Mouse (Mus musculus) spleen, postnatal 4 days (tissue): ENCODE data around the gene Trp53i13.

Source experiments
- DNase-seq, 2 experiments: peaks; one replicate each; pipeline ENCODE4 v3.0.0; 2022; ENCODE audit warnings: low spot score in 2 of 2

Gene Trp53i13

GRCm38 (mm10) chr11:77492311-77492871 is 23.4 kb downstream of the Trp53i13 start:
- DNase-seq = no peak

- DNase-seq = peak; percentile 41 to 71
These were observed 24.1 kb downstream of the Trp53i13 start for GRCm38 (mm10) chr11:77491502-77492291.

DNA sequence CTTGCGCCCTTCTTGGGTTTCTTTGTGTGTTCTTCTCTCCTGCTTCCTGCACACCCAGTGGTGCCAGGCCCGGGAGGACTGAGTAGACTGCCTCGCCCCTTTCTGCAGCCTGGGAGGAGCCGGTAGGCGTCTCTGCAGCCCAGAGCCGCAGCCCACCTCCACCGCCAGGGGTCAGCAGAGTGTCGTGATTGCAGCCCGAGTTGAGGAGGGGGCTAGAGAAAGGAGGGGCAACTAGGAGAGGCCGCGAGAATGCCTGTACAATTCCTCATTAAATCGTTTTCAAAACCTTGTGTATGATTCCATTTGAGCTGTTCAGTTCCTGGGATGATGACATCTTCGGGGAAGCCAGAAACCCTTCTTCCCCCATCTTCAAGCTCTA is 24.7 kb downstream of the Trp53i13 start:
- DNase-seq = peak; percentile 85 to 95

GRCm38 (mm10) chr11:77490451-77490850 is 25.3 kb downstream of the Trp53i13 start:
- no peak for DNase-seq

- DNase-seq = peak; percentile 48 to 80
These were observed 26.1 kb downstream of the Trp53i13 start, which contains the start of gene Ankrd13b for GRCm38 (mm10) chr11:77489591-77490235. Ankrd13b (minus strand) TSS chr11:77489678.

- DNase-seq = peak in 1 of 2 experiments; percentile 64
These were observed 26.8 kb downstream of the Trp53i13 start for GRCm38 (mm10) chr11:77488771-77489581.

- DNase-seq = no peak
These were observed 29.0 kb downstream of the Trp53i13 start for GRCm38 (mm10) chr11:77486798-77487197.

GRCm38 (mm10) chr11:77485229-77485628 is 30.6 kb downstream of the Trp53i13 start:
- no peak for DNase-seq

DNA sequence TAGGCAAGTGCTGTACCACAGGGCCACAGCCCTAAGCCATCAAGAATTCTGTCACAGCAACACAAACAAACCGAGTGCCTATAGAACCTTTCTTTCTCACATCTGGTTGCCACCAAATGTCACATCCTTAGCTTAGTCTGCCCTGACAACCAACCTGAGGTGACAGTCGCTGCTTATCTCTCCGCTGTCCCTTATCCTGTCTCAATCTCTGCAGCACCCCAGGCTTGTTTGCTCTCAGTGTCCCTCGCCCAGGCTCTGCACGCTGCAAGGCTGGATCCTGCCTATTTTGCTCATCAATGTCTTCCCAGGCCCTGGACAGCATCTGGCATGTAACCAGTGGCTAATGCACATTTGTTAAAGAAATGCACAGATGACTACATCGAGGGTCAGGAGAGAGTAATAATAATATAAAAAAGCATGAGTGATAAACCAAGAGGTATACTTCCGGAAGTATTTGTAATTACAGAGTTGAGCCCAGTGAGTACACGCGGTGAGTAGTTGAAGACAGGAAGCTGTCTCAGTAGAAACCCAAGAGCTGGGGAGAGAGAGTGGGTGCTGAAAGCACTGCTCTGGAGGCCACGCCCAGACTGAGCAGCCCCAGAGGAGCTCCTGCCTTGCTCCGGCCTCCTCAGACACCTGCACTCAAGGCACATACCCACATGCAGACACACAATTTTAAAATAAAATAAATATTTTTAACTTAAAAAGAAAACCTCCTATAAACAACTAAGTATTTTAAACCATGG is 32.1 kb downstream of the Trp53i13 start:
- no peak for DNase-seq

GRCm38 (mm10) chr11:77483043-77483442 is 32.7 kb downstream of the Trp53i13 start:
- DNase-seq = no peak

- no peak for DNase-seq
These were observed 38.9 kb downstream of the Trp53i13 start for GRCm38 (mm10) chr11:77476895-77477294.

GRCm38 (mm10) chr11:77476216-77476615 is 39.6 kb downstream of the Trp53i13 start:
- no peak for DNase-seq

DNA sequence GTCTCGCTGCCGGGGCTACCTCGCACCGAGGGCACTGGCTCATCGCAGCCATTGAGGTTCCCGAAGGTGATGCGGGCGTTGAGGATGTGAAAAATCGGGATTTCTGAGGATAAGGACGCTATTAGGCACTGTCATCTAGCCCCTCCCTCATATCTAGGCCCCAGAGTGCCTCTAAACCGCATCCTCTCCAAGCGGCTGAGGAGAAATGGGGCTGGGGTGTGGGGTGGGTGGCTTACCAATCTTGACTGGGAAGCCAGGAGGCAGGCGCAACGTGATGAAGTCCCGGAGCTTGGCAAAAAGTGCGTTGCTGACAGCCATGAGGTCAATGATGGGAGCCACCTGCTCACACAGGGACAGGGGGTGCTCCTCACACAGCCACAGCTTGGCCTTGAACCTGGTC is 43.0 kb downstream of the Trp53i13 start:
- no peak for DNase-seq

GRCm38 (mm10) chr11:77471407-77471806 is 44.4 kb downstream of the Trp53i13 start:
- DNase-seq = no peak

- DNase-seq = no peak
These were observed 47.4 kb downstream of the Trp53i13 start for GRCm38 (mm10) chr11:77468397-77468796.

DNA sequence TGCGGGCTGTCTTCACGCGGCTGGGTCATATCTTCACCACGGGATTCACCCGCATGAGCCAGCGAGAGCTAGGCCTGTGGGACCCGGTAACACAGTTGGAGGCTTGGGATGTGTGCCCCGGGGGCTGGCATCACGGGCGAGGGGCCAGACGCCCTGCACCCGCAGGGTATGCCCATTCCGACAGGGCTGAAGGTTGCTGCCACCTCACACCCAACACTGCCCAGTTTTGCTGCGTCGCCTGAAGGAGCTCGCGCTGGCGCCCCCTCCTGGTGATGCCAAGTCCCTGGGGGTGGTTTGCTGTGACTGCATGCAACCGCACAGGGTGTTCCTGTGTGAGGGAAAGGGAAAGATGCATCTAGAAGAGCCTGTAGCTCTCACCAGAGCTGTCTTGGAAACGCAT is 48.0 kb downstream of the Trp53i13 start:
- DNase-seq = peak; percentile 76 to 93

GRCm38 (mm10) chr11:77467157-77467556 is 48.6 kb downstream of the Trp53i13 start:
- DNase-seq = peak; percentile 78 to 90

GRCm38 (mm10) chr11:77466544-77466943 is 49.2 kb downstream of the Trp53i13 start:
- no peak for DNase-seq

DNA sequence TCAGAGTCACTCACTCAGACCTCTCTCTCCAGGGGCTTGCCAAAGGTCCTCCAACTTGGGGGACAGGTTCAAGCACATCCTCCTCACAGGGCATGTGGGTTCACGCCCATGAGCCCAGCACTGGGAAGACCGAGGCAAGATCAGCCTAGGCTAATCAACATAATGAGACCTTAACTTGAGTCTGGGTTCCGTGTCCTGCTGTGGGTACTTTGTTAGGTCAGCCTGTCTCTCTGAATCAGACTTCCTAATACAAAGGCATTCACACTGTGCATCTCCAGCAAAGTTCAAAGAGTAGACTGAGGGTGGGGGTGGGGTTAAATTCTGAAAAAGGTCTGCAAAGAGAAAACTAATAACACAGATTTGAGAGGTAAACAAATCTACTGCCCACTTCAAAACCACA is 50.7 kb downstream of the Trp53i13 start:
- DNase-seq = no peak

DNA sequence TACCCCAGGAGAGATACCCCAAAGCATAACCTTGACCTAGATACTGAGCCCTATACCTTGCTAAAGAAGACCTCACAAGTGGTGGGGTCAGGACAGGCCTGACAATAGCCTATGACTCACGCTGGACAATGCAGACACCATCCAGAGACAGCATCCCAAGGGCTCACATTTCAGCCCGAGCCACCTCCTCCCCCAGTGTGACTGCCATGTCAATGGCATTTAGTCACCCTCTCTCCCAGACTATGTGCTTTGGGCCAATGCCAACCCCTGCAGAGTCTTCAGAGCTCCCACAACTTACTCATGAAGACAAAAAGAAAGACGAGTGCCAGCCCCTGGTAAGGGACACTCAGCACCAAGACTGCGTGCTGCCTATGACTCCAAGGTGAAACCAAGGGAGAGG is 51.1 kb downstream of the Trp53i13 start:
- no peak for DNase-seq

- no peak for DNase-seq
These were observed 52.0 kb downstream of the Trp53i13 start for GRCm38 (mm10) chr11:77463786-77464185.
